Mouse (Mus musculus) liver, adult 2 months (tissue): Measurements from ENCODE around the gene Dnah2.

Source experiments
- CTCF ChIP-seq: fragments of 200-500 bp; IDR thresholded peaks from 2 replicates; pipeline ENCODE4 v1.5.1; 2011; ENCODE audit warnings: low read depth, low read length, control low read depth
- POLR2A ChIP-seq: fragments of 200-500 bp; IDR thresholded peaks from 2 replicates; pipeline ENCODE4 v1.6.1; 2011; ENCODE audit warnings: low read length, control low read depth; ENCODE audit not compliant: insufficient read depth; ENCODE audit errors: extremely low read depth

DNA sequence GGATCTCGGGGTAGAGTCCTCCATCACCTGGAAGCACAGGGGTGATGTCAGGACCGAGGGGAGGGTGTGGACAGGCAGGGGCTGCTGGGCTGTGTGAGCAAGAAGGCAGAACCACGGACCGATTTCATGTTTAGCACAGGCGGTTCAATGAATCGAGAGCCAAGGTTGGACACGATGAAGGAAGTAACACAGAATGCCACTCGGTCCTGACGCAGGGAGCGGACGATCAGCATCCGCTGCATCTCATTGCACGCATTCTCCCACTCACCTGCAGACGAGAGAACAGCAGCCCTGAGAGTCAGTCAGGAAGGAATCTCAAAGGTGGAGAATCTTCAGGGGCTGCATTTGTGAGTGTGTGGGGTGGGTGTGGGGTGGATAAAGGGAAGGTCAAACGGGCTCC is 118.3 kb downstream of the Dnah2 start:
- TF ChIP-seq POLR2A (no peak), CTCF (no peak)
